Mouse (Mus musculus) T-cell, adult 2 months (primary cell): ENCODE measurements around the gene Sdf2.

ENCODE experiments used
- DNase-seq: peaks from one replicate; pipeline ENCODE4 v3.0.0; 2022; ENCODE audit warnings: low spot score

Gene Sdf2

GRCm38 (mm10) chr11:78261380-78262352, 16.1 kb downstream of the Sdf2 start, which contains the start of gene 2610507B11Rik:
Gene 2610507B11Rik (plus strand): TSS chr11:78261752.
- DNase-seq = peak; percentile 93

- peak; percentile 63 for DNase-seq
Measured at GRCm38 (mm10) chr11:78262550-78262949, 17.0 kb downstream of the Sdf2 start.

- DNase-seq = no peak
Measured at GRCm38 (mm10) chr11:78265571-78265970, 20.0 kb downstream of the Sdf2 start.

GRCm38 (mm10) chr11:78271986-78272385, 26.4 kb downstream of the Sdf2 start:
- no peak for DNase-seq

DNA sequence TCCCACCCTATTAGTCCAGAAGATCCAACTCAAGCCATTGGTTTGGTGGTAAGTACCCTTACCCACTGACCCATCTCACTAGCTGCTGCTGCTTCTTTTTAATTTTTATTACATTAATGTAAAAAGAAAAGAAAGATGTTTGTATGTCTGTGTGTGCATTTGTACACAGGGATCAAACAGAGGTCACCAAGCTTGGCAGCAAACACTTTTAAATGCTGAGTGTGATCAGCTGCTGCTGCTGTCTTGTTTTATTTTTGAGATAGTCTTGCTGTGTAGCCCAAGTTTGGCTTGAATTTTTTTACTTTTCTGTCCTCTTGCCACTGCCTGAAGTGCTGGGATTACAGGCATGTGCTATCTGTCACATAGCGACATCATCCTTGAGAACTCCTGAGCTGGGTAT, 30.1 kb downstream of the Sdf2 start:
- no peak for DNase-seq

DNA sequence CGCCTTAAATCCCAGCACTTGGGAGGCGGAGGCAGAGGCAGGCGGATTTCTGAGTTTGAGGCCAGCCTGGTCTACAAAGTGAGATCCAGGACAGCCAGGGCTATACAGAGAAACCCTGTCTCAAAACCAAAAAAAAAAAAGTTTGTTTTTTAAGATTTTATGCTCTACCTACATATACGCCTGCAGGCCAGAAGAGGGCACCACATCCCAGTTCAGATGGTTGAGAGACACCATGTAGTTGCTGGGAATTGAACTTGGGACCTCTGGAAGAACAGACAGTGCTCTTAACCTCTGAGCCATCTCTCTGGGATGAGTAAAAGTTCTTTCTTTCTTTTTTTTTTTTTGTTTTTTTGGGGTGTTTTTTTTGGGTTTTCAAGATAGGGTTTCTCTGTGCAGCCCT, 30.6 kb downstream of the Sdf2 start:
- peak; percentile 10 for DNase-seq

DNA sequence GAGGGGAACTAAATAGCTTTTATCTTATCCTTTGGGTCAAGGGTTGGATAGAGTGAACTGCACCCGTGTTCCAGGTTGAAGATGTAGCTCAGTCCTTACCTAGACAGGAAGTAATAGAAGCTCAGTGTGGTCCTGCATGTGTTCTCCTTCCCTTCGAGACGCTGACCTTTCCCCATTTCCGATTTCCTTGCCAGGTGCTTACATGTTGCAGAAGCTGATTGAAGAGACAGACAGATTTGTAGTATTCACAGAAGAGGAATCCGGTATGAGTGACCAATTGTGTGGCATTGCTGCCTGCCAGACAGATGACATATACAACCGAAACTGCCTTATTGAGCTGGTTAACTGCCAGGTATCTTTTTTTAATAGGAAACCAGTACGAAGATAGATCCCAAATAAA, 33.3 kb downstream of the Sdf2 start:
- DNase-seq = no peak

DNA sequence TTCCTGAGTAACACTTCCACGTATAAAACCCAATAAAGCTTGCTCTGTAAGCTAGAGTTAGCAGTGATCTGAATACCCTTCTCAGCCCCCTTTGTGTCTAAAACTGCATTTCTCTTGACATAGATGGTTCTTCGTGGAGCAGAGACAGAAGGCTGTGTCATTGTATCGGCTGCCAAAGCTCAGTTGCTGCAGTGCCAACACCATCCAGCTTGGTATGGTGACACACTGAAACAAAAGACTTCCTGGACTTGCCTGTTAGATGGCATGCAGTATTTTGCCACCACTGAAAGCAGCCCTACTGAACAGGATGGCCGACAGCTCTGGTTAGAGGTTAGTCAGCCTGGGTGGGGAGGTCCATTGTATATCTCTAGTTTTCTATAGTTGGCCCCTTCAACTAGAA, 34.0 kb downstream of the Sdf2 start:
- DNase-seq = no peak

- DNase-seq = no peak
Measured at GRCm38 (mm10) chr11:78289146-78289763, 43.7 kb downstream of the Sdf2 start.

DNA sequence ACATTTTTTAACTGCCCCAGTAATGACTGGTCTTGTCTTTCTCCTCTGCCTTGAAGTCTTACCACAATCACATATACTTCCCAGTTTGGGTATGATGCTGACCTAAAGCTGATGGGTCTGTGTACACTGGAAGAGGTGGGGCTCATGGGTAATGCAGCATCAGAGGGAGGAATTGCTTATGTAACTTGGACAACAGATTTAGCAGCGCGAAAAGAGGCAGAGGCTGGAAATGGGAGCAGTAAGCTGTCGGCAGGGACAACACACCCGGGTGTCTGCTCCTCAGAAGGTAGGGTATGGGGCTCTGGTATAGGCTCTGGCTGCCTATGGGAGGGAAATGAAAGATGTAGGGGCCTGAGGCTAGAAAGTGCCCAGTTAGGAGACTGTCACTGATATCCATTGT, 45.1 kb downstream of the Sdf2 start, which contains the start of gene BC030499:
BC030499 (plus strand) TSS at position 188 of the 400 bp plus-strand sequence.
- no peak for DNase-seq

DNA sequence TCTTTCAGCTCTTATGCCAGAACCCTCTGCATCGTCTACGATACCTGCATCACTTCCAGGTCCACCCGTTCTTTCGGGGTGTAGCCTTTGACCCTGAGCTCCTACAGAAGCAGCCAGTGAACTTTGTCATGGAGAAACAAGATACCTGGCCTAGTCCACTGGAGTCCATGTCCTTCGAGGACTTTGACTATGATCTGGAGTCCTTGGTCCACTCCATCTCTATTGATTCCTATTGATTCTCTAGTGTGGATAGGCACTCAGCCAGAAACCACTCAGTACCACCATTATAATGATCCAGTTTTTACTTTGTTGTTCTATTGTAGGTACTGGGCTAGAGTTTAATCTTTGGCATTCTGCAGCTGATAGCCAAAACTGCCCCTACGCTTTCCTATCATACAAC, 49.0 kb downstream of the Sdf2 start:
- DNase-seq = no peak

DNA sequence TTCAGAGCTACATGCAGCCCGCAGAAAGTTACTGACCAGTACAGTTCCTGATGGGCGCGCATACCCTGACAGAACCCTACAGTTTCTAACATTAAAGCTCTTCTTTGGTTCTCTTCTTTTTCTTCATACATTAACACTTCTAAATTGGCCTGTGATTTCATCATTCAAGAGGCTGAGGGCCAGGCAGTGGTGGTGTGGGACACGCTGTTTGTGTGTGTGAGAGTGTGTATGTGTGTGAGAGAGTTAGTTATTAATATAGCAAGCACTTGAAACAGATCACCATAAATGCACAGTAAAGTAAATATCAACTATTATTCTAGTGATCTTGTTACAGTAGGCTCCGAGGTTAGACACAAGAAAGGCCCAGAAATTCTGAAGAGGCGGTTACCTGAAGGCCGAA, 55.4 kb downstream of the Sdf2 start:
- DNase-seq = no peak

DNA sequence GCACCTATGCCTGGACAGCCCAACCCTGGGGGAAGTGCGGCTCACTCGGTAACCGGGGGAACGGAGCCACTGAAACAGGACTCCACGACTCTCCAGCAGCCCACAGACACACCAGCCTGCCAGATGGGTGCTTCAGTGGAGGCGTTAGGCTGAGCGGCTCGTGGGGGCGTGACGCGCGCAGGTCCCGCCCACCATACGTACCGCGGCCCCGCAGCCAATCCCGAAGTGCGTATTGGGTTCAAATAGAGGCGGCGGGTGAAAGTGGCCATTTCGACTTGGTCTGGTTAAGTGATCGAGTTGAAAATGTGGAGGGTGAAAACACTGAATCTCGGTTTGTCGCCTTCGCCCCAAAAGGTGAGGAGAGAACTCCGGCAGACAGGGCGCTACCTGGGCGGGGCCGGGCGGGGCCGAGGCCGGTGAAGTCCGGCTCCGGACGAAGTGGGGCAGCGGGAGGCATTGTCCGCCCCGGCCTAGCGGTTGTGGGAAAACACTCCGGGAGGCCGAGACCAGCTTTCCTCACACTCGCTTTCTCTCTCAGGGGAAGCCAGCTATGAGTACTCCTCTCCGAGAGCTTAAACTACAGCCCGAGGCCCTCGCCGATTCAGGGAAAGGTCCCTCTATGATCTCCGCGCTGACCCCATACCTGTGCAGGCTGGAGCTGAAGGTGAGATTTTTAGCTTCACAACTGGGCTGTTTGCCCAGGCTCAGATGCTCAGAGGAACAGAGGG, 56.0 kb downstream of the Sdf2 start, which contains the start of gene Spag5:
Spag5 (plus strand) TSS at position 173 of the 728 bp plus-strand sequence.
- DNase-seq = peak; percentile 91
